Mouse (Mus musculus) spleen, adult 18-20 months (tissue): ENCODE results near the gene Crtc1.

ENCODE experiments used
- DNase-seq, 2 experiments: peaks; one replicate each; pipeline ENCODE4 v3.0.0; 2022; ENCODE audit warnings: mixed read lengths in 2 of 2

The Crtc1 gene

GRCm38 (mm10) chr8:70377049-70377448 lies 62.3 kb downstream of the Crtc1 start:
- peak in 1 of 2 experiments; percentile 13 for DNase-seq

- DNase-seq, result no peak
These were observed 63.1 kb downstream of the Crtc1 start for GRCm38 (mm10) chr8:70376275-70376741.

GRCm38 (mm10) chr8:70375212-70375859 lies 64.0 kb downstream of the Crtc1 start:
- DNase-seq, result peak in 1 of 2 experiments; percentile 31

GRCm38 (mm10) chr8:70374318-70374927 lies 65.0 kb downstream of the Crtc1 start:
- DNase-seq, result peak; percentile 61 to 71

GRCm38 (mm10) chr8:70373397-70374317 lies 65.7 kb downstream of the Crtc1 start, which contains the start of gene Comp:
Gene Comp, plus strand, starts transcription at chr8:70373558.
- no peak for DNase-seq

- no peak for DNase-seq
These were observed 67.4 kb downstream of the Crtc1 start for GRCm38 (mm10) chr8:70371951-70372350.

- DNase-seq, result no peak
These were observed 68.9 kb downstream of the Crtc1 start for GRCm38 (mm10) chr8:70370476-70370875.

- no peak for DNase-seq
These were observed 72.8 kb downstream of the Crtc1 start for GRCm38 (mm10) chr8:70366588-70366987.

- no peak for DNase-seq
These were observed 75.3 kb downstream of the Crtc1 start for GRCm38 (mm10) chr8:70364066-70364465.

- DNase-seq, result no peak
These were observed 77.8 kb downstream of the Crtc1 start for GRCm38 (mm10) chr8:70361484-70362032.

GRCm38 (mm10) chr8:70360769-70361168 lies 78.6 kb downstream of the Crtc1 start:
- DNase-seq, result no peak

GRCm38 (mm10) chr8:70359411-70359810 lies 80.0 kb downstream of the Crtc1 start:
- DNase-seq, result no peak

GRCm38 (mm10) chr8:70356111-70356510 lies 83.3 kb downstream of the Crtc1 start:
- no peak for DNase-seq

- no peak for DNase-seq
These were observed 85.4 kb downstream of the Crtc1 start for GRCm38 (mm10) chr8:70354004-70354403.

- DNase-seq, result peak; percentile 99
These were observed 86.1 kb downstream of the Crtc1 start, which contains the start of gene Upf1 for GRCm38 (mm10) chr8:70353194-70353817. Gene Upf1, minus strand, starts transcription at chr8:70353278.

- DNase-seq, result no peak
These were observed 86.7 kb downstream of the Crtc1 start for GRCm38 (mm10) chr8:70352657-70353151.

GRCm38 (mm10) chr8:70352000-70352384 lies 87.4 kb downstream of the Crtc1 start:
- DNase-seq, result no peak

- no peak for DNase-seq
These were observed 88.1 kb downstream of the Crtc1 start for GRCm38 (mm10) chr8:70351035-70351999.

- no peak for DNase-seq
These were observed 91.4 kb downstream of the Crtc1 start for GRCm38 (mm10) chr8:70347860-70348420.

GRCm38 (mm10) chr8:70347443-70347842 lies 91.9 kb downstream of the Crtc1 start:
- DNase-seq, result no peak

- DNase-seq, result no peak
These were observed 95.1 kb downstream of the Crtc1 start for GRCm38 (mm10) chr8:70344279-70344678.
